ENCODE assay signal across 7 mouse cellular contexts in genomic region chr15:7623026-7623425, GRCm38 (mm10).
"Had no signal": no experiment of that assay in that cellular context is flagged by ENCODE, and none has a peak within 500 bp of the region (broad histone marks: within the 10 kb centered on the region; RNA-seq: fewer than 3 reads in every experiment).

No protein-coding gene starts in this region.

- DNase-seq: lung, embryonic 14.5 days; lung, postnatal 10 days; lung, postnatal 4 days; midbrain, embryonic 14.5 days; right cerebral cortex, adult 18-20 months; right cerebral cortex, postnatal 25 days; thymus, postnatal 36 days had no signal
